Mouse (Mus musculus) lung, embryonic 14.5 days (tissue): ENCODE measurements at regions not wholly inside any gene's neighbourhood (a gene's known extent, or its start where the extent isn't known, plus 50 kb on each side); places are given as distances from the start of the nearest gene placed in this dataset.

Source experiments
- ATAC-seq: fragments of 200-750 bp; cut with Nextera tagmentation; 2 replicates; pipeline ENCODE4 v1.8.0; 2017; ENCODE audit warnings: mild to moderate bottlenecking, moderate TSS enrichment, moderate library complexity; ENCODE audit not compliant: insufficient read depth
- DNase-seq: peaks from one replicate; pipeline ENCODE4 v3.0.0-alpha.2; 2015
- H3K27ac ChIP-seq: fragments of 300-500 bp; sonication (generic); 2 replicates; pipeline ENCODE4 v1.5.1; 2014; ENCODE audit warnings: low read depth, mild to moderate bottlenecking, moderate library complexity
- H3K27me3 ChIP-seq: fragments of 300-500 bp; sonication (generic); 2 replicates; pipeline ENCODE4 v1.6.1; 2014; ENCODE audit warnings: low read length, control low read depth; ENCODE audit not compliant: insufficient read depth
- H3K36me3 ChIP-seq: fragments of 300-500 bp; sonication (generic); 2 replicates; pipeline ENCODE4 v1.6.1; 2014; ENCODE audit warnings: control low read depth; ENCODE audit not compliant: insufficient read depth
- H3K4me1 ChIP-seq: fragments of 300-500 bp; sonication (generic); 2 replicates; pipeline ENCODE4 v1.6.1; 2014; ENCODE audit warnings: antibody characterized with exemption, control low read depth; ENCODE audit not compliant: insufficient read depth
- H3K4me2 ChIP-seq: fragments of 300-500 bp; sonication (generic); 2 replicates; pipeline ENCODE4 v1.6.1; 2014; ENCODE audit warnings: mild to moderate bottlenecking
- H3K4me3 ChIP-seq: fragments of 300-500 bp; sonication (generic); 2 replicates; pipeline ENCODE4 v1.5.1; 2014; ENCODE audit warnings: low read depth, low read length
- H3K9ac ChIP-seq: fragments of 300-500 bp; sonication (generic); 2 replicates; pipeline ENCODE4 v1.6.1; 2014
- H3K9me3 ChIP-seq: fragments of 300-500 bp; sonication (generic); 2 replicates; pipeline ENCODE4 v1.6.1; 2016; ENCODE audit warnings: low read depth, low read length, control low read depth
- CTCF ChIP-seq: IDR thresholded peaks from 2 replicates; pipeline ENCODE4 v1.5.1; 2016; ENCODE audit warnings: antibody characterized with exemption, low read depth
- WGBS: fragments of 180-500 bp; shearing (Covaris S2); extraction: QIAGEN DNeasy Blood & Tissue Kit; methylation state at CpG from one replicate; pipeline ENCODE4 v1.1.7; 2014; 5-methylcytosine and 5-hydroxymethylcytosine counted together

GRCm38 (mm10) chr9:40612312-40612711 is 58.1 kb upstream of the Gm21915 start:
- DNase-seq, result no peak
- WGBS, result 72% methylated on average over 4 of the region's 4 CpGs

DNA sequence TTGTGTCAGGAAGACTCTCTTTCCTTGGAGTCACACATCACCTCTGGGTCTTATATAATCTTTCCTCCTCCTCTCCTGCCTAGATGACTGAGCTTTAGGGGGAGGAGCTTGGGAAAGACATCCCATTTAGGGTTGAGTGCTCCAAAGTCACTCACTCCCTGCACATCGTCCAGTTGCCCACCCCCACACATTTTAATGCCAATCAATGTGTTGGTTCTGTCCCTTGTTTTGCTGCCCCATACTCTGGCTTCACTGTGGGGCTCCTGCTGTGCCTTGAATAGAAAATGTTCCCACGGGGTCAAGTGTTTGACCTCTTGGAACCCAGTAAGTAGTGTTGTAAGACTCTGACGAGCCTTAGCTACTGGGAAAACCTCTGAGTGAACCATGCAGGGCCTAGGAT is 58.8 kb upstream of the Gm21915 start:
- no peaks in the 10 kb centered on the region for H3K36me3 ChIP-seq
- H3K27ac ChIP-seq, result no peak overlapping the region
- WGBS, result 59% methylated on average over 3 of the region's 3 CpGs
- H3K4me2 ChIP-seq, result no peak overlapping the region
- H3K4me3 ChIP-seq, result no peak overlapping the region
- ATAC-seq (no peak), DNase-seq (no peak)
- H3K9me3 ChIP-seq, result no peaks in the 10 kb centered on the region
- H3K4me1 ChIP-seq, result peaks cover under 1% of the 10 kb centered on the region; the same call in 1 of the 2 replicates
- no peaks in the 10 kb centered on the region for H3K27me3 ChIP-seq
- H3K9ac ChIP-seq, result no peak overlapping the region
- no peak for TF ChIP-seq CTCF

More at GRCm38 (mm10) chr9:40612312-40612711, 58.1 kb upstream of the Gm21915 start:
- no peak overlapping the region for H3K4me2 ChIP-seq
- H3K27ac ChIP-seq, result no peak overlapping the region
- no peak overlapping the region for H3K4me3 ChIP-seq
- no peak overlapping the region for H3K9ac ChIP-seq
- peaks cover 7% of the 10 kb centered on the region; the same call in 1 of the 2 replicates for H3K4me1 ChIP-seq
- no peaks in the 10 kb centered on the region for H3K27me3 ChIP-seq
- H3K36me3 ChIP-seq, result no peaks in the 10 kb centered on the region
- no peak for ATAC-seq
- no peaks in the 10 kb centered on the region for H3K9me3 ChIP-seq
- TF ChIP-seq CTCF, result no peak

- Histone ChIP-seq H3K9me3 (no peaks in the 10 kb centered on the region), H3K4me2 (no peak overlapping the region), H3K27me3 (no peaks in the 10 kb centered on the region), H3K27ac (no peak overlapping the region), H3K4me3 (no peak overlapping the region), H3K4me1 (no peaks in the 10 kb centered on the region), H3K36me3 (no peaks in the 10 kb centered on the region), H3K9ac (no peak overlapping the region)
- 86% methylated on average over 14 of the region's 14 CpGs for WGBS
- ATAC-seq (no peak), DNase-seq (no peak)
- TF ChIP-seq CTCF, result no peak
These were observed 61.8 kb upstream of the Gm21915 start for GRCm38 (mm10) chr9:40608596-40608995.

DNA sequence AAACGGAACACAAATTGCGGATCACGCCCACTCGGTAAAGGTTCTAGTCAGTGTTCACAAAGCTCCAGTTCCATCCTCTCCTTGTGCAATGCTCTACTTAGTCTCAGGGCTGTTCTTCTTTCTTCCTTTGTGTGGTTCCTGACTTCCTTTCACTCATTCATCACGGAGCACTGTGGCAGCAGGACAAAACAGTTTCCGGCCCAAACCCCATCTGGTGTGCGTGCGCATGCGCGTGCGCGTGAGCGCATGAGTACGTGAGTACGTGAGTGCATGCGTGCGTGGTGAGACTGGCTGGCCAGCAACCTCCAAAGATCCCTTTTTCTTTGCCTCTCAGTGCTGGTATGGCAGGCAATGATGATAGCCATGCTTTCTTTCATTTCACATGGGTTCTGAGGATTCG is 62.5 kb upstream of the Gm21915 start:
- H3K36me3 ChIP-seq, result no peaks in the 10 kb centered on the region
- H3K4me2 ChIP-seq, result no peak overlapping the region
- no peaks in the 10 kb centered on the region for H3K27me3 ChIP-seq
- DNase-seq (no peak), ATAC-seq (no peak)
- 90% methylated on average over 18 of the region's 18 CpGs for WGBS
- no peaks in the 10 kb centered on the region for H3K4me1 ChIP-seq
- no peak overlapping the region for H3K9ac ChIP-seq
- H3K9me3 ChIP-seq, result no peaks in the 10 kb centered on the region
- no peak overlapping the region for H3K27ac ChIP-seq
- H3K4me3 ChIP-seq, result no peak overlapping the region
- TF ChIP-seq CTCF, result no peak

GRCm38 (mm10) chr9:40603521-40603920 is 66.9 kb upstream of the Gm21915 start:
- Histone ChIP-seq H3K4me3 (no peak overlapping the region), H3K9ac (no peak overlapping the region), H3K36me3 (no peaks in the 10 kb centered on the region), H3K27ac (no peak overlapping the region), H3K4me1 (no peaks in the 10 kb centered on the region), H3K27me3 (no peaks in the 10 kb centered on the region), H3K4me2 (no peak overlapping the region), H3K9me3 (no peaks in the 10 kb centered on the region)
- 24% methylated on average over 1 of the region's 1 CpGs for WGBS
- TF ChIP-seq CTCF, result no peak
- no peak for ATAC-seq
- no peak for DNase-seq

DNA sequence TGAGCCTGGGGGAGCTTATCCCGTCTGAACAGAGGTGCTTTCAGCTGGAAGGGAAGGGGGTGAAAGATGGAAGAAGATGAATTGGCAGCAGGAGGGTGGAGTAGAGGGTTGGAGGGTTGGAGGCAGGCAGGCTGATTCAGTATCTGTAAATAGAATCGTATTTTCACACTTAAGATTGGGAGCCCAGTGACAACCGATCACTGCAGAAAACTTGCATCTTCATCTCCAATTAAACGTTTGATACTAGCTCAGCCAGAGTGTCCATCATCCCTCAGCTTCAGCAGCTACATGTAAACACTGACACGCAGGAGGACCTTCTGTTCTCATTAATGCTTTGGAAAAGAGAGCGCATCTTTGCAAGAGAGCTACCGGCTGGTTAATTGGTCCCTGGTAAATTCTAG is 67.2 kb upstream of the Gramd1b start:
- Histone ChIP-seq H3K4me3 (no peak overlapping the region), H3K4me1 (no peaks in the 10 kb centered on the region), H3K36me3 (no peaks in the 10 kb centered on the region), H3K27ac (no peak overlapping the region), H3K27me3 (no peaks in the 10 kb centered on the region), H3K4me2 (no peak overlapping the region), H3K9ac (no peak overlapping the region), H3K9me3 (no peaks in the 10 kb centered on the region)
- no peak for TF ChIP-seq CTCF
- ATAC-seq (no peak), DNase-seq (no peak)
- 69% methylated on average over 7 of the region's 7 CpGs for WGBS

- no peak for ATAC-seq
- H3K9ac ChIP-seq, result no peak overlapping the region
- no peaks in the 10 kb centered on the region for H3K9me3 ChIP-seq
- H3K27me3 ChIP-seq, result no peaks in the 10 kb centered on the region
- no peak overlapping the region for H3K4me3 ChIP-seq
- H3K36me3 ChIP-seq, result no peaks in the 10 kb centered on the region
- no peak for TF ChIP-seq CTCF
- no peaks in the 10 kb centered on the region for H3K4me1 ChIP-seq
- no peak for DNase-seq
- H3K4me2 ChIP-seq, result no peak overlapping the region
- H3K27ac ChIP-seq, result no peak overlapping the region
- 81% methylated on average over 2 of the region's 2 CpGs for WGBS
These were observed 56.2 kb upstream of the Gramd1b start for GRCm38 (mm10) chr9:40587421-40587820.

GRCm38 (mm10) chr9:40586581-40586980 is 55.4 kb upstream of the Gramd1b start:
- H3K36me3 ChIP-seq, result no peaks in the 10 kb centered on the region
- H3K4me1 ChIP-seq, result no peaks in the 10 kb centered on the region
- no peak for TF ChIP-seq CTCF
- no peak for DNase-seq
- no peak for ATAC-seq
- H3K27me3 ChIP-seq, result no peaks in the 10 kb centered on the region
- no peak overlapping the region for H3K9ac ChIP-seq
- H3K4me3 ChIP-seq, result no peak overlapping the region
- no peaks in the 10 kb centered on the region for H3K9me3 ChIP-seq
- WGBS, result 78% methylated on average over 7 of the region's 7 CpGs
- H3K27ac ChIP-seq, result no peak overlapping the region
- H3K4me2 ChIP-seq, result no peak overlapping the region
